Mouse (Mus musculus) liver, embryonic 14.5 days (tissue): Measurements from ENCODE around the gene Plxnd1.

ENCODE experiments used
- CTCF ChIP-seq: IDR thresholded peaks from 2 replicates; pipeline ENCODE4 v1.5.1; 2016; ENCODE audit warnings: antibody characterized with exemption, low read depth, control low read depth
- EP300 ChIP-seq: IDR thresholded peaks from 2 replicates; pipeline ENCODE4 v1.6.1; 2016; ENCODE audit warnings: antibody characterized with exemption, low read depth

DNA sequence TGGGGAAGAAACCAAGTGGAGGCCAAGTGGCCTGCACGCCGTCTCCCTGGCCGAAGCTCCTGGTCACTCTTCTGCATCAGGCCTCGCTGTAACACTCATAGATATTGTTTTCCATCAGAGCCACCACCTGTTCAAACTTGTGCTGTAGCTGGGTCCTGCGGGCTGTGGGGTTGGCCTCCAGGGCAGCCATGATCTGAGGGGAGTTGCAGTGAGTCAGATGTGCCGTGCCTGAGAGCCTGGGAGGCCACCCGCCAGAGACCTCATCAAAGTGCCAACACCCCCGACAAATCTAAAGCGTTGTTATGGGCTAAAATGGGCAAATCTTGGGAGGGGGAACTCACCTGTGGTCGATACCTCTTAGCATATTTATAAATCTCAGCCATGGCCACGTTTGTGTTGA lies 39.1 kb downstream of the Plxnd1 start:
- TF ChIP-seq CTCF (no peak), EP300 (no peak)
